Mouse (Mus musculus) embryonic stem cell, embryonic (primary cell): ENCODE data around the gene Fam19a5.

Source experiments
- CTCF ChIA-PET, 4 experiments: fragments of 300-600 bp in 2 of 4; fragments of 350-600 bp in 2 of 4; sonication (Branson Sonifier 250); formaldehyde crosslinking; loops; one replicate each; lab custom pipeline; 2022; ENCODE audit warnings: inconsistent platforms in 2 of 4; lab: Charles Lee
- POLR2A ChIA-PET, 4 experiments: fragments of 300-600 bp in 2 of 4; fragments of 350-600 bp in 2 of 4; sonication (Branson Sonifier 250); formaldehyde crosslinking; loops; one replicate each; lab custom pipeline; 2022; ENCODE audit warnings: antibody characterized with exemption in 4 of 4, inconsistent platforms in 1 of 4; lab: Charles Lee

Fam19a5 gene

DNA sequence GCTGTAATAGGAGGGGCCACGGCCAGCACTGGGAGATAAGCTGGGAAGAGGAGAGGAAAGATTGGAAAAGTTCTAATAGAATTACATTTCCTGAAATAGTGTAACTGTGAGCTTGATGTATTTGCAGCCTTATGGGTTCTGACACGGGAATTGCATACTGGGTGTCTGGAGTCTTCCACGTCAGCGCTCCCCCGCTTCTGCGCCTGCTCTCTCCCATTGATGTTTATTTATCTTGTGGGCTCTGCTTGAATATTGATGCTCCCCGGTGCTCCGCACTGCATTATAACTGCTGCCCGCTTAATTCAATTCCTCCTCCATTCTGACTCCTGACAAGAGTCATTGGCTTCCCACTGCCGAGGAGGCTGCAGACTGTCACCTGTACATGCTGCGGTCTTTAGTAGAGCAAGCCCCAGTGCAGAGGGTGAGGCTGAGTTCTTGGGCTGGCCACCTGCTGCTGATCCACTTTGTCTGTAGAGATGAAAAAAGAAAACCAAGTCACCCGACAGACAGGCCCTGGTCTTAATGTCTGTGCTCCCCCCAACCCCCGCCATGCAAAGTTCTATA is 153.4 kb downstream of the Fam19a5 start:
- CTCF ChIA-PET: no interaction called here
- POLR2A ChIA-PET: no interaction called here

DNA sequence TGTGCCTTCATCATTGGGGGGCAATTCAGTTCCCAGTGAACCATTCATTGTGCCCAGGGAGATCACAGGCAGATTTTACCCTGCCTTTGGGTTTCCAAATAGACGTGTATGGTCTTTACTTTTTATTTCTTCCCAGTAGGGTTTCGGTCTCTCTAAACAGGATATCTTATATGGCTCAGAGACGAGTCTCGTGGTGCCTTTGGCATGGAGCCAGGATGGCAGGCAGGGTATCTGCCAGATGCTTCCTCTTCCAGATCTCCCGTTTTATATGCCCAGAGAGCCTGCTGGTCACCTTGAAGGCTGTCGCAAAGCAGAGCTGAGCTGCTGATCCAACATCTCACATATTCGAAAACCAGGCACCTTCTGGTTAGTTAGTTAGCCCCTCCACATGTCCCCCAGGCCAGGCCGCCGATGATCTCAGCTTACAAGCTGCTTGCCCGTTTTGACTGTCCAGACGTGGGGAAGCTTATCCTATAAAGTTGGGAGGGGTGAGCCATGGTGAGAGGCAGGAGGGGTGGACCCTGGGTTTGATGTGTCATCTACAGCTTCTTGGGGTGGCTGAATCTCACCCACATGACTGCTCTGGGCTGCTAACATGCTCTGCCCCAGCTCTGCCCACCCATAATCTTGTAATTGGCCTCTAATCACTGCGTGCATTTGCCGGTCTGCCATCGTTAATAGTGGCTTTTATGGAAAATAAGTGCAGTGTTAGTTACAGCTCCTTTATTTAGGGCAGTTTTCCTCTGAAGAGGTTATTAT is 154.6 kb downstream of the Fam19a5 start:
- ChIA-PET POLR2A (no interaction called here), CTCF (no interaction called here)

DNA sequence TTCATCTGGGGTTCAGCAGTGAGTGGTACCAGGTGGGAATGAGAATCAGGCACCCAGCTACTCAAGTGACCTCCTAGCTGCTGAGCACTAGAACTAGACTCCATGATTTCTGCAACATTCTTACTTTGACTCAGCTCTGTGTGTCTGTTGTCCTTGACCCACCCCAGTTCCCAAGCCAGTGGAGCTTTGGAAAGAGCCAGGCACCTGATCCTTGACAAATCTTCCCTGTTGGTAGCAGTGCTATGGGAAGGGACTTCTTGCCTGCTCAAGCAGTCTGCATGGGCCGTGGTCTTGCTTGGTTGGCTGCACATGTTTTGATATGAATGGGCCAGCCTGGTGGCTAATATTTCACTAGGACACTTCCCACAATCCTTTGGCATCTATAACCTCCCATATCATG is 158.7 kb downstream of the Fam19a5 start:
- CTCF ChIA-PET: no interaction called here

DNA sequence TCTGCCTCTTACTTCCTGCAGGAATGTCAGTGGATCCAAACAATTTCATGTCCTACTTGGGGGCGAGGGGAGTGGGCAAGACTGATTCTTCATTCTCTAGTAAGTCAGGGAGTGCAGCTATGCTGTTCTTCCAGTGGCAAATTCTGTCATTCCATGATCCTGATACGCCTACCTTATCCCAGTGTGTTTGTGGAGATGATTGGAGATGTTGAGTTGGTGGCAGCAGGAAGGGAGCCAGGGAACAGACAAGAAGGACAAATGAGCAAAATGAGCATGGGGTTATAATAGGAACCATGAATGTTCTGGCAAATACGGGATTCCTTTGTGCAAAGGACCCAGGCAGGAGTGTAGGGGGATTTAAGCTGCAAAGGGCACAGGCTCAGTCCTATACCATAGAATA is 159.2 kb downstream of the Fam19a5 start:
- POLR2A ChIA-PET: interaction anchor here in 1 of 4 experiments (0.7 kb wide), 1 partner anchor 9 kb away, joined by 3 read pairs; no protein-coding TSS in a partner anchor
- CTCF ChIA-PET: no interaction called here

More for the DNA sequence above, 158.7 kb downstream of the Fam19a5 start:
- POLR2A ChIA-PET: no interaction called here

DNA sequence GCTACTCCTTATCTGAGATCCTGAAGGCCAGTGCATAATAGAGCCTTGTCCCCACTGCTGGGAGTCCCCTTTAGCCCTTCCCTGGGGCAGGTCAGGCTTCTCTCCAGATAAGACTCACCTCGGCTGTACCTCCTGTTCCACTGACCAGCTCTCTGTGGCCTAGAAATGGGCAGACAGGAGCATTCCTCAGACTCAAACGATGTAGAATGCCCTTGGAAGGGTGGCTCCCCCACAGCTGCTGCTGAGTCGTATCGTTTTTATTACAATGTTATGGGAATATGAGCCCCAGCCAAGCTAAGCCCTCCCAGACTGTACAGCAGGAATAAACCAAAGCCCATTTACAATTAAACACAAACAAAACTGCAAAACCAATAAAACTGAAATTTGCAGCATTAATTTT is 167.7 kb downstream of the Fam19a5 start:
- ChIA-PET POLR2A (no interaction called here), CTCF (no interaction called here)

DNA sequence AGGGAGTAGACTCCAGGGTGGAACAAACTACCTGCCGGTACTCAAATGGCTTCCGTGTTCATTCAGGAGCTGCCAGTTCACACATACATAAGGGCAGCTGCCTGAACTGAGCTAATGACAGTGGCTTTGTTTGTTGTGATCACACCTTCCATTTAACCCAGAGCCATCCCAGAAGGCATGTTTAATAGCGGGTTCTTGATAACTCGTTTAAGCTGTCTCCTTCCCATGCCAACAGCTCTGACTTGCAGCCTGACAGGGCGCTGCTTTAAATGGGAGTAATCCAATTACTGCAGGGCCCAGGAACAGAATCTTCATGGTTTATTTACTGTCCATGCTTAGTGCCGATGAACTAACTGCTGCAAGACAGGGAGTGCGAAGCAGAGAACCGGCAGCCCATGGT is 168.1 kb downstream of the Fam19a5 start:
- ChIA-PET CTCF (no interaction called here), POLR2A (no interaction called here)

DNA sequence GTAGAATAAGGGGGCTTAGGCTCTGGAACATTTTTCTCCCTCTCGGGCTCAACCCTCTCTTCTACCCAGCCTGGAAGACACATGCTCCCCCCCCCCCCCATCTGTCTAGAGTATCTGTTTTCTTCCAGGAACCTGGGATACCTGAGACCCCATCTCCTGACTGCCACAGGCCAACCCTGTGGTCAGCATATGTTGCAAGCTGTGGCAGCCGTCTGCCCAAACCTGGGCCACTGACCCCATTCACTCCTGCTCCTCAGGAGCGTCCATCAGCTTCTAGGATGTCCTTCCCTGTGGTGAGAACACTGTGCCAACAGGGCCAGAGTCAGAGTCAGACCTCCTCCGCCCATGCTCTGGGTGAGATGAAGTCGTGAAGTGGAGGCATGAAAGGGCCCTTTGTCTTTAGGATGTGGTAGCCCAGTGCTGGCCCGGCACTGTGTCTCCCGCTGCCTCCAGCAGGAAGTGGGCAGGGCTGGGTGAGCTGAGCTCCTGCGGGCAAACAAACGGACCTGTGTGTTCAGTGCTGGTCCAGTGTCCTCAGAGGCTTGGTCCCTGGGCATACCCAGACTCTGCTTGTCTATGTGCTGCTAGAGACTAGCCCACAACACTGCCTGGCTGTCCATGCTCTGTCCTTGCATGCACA is 171.1 kb downstream of the Fam19a5 start:
- CTCF ChIA-PET: no interaction called here
- POLR2A ChIA-PET: no interaction called here

DNA sequence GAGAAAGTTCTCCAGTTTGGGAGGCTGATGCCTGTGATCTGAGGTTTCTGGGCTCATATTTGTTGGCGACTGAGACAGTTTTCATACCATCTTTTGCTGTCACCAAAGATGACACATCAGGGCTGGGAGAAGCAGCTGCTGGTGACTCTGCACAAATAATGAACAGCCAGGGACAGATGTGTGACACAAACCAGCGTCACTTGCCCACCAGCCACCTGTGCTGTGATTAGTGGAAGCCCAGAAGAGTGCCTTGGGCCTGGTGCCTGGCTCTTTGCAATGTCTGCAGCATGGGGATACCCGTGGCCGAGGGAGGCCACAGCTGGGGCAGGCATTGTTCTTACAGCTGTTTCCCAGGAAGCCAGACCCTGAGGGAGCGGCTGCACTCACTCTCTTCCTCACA is 173.0 kb downstream of the Fam19a5 start:
- ChIA-PET POLR2A (no interaction called here), CTCF (no interaction called here)

DNA sequence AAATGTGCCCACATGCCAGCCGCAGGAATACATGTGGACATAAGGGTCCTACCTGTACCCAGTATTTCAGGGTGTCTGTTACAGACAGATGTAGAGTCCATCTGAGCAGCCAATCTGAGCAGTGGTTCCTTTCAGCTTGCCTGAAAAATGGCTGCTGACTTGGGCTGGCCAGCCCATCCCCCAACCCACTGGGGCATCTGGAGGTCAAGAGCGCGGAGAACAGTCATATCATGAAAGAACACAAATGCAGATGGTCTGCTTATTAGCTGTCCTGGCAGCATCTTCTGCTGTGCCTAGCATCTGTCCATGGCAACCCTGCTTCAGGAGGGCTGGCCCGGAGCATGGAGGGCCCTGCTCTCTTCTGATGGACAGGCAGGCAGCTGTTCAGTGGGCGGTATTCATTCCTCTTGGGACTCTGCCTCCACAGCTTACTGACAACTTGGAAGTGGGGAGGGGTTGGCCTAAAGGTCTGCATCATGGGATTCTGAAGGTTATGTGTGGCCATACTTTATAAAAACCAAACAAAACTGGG is 179.4 kb downstream of the Fam19a5 start:
- ChIA-PET POLR2A (no interaction called here), CTCF (no interaction called here)

DNA sequence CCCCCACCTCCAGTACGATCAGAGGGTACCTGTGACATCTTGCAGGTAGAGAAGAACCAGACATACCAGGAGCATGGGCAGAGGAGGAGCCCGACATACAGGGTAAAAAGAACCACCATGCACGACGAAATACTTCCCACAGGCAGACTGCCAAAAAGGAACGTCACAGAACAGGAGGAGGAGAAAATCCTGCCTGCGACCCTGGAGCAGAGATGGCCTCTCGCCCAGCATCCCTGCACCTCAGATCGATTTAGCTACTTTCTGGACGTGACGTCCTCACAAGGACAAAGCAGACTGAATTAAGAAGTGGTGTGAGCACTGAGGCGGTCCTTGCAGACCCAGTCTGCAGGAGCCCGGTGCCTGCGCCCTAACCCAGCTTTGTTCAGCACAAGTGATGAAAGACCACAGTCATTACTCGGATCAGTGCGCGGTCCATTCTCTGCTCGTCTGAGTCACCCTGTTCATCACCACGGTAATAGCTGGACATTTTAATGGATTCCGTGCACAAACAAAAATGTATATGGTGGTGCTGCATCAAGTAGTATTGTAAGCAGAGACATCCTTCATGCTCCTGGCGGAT is 182.6 kb downstream of the Fam19a5 start:
- CTCF ChIA-PET: no interaction called here
- POLR2A ChIA-PET: no interaction called here

DNA sequence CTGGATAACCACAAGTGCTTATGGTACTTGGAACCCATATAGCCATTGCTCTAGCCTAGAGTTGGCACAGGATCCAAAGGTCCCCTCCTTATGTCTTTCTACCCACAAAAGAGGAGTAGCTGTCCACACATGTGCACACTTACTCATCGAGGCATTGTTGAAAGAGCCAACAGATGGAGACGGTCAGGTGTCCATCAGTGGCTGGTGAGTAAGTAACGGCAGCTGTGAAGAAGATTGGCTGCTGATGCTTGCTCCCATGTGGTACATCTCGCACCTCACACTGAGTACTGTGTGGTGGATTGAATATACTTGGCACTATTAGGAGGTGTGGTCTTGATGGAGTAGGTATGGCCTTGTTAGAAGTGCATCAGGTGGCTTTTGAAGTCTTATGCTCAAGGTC is 192.2 kb downstream of the Fam19a5 start:
- CTCF ChIA-PET: no interaction called here
- POLR2A ChIA-PET: no interaction called here

DNA sequence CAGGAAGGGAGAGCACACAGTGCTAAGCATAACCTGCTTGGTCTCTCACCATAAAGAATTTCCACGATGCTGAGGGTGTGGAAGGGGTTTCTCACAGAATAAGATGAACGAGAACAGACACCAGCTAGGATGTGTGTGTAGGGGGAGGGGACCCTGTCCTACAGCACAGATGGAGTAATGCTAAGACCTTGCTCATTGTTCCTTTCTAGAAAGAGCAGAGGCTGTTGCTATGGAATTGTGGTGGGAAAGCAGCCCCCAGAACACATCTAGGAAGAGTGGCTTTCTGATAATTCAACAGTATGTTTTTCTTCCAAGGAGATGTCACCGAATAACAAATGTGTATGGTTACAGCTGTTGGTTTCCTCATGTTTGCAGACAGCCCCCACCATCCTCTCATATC is 211.4 kb downstream of the Fam19a5 start:
- ChIA-PET CTCF (no interaction called here), POLR2A (interaction anchor here in 1 of 4 experiments (0.9 kb wide), 1 partner anchor 21 kb away, joined by 3 read pairs; no protein-coding TSS in a partner anchor)

DNA sequence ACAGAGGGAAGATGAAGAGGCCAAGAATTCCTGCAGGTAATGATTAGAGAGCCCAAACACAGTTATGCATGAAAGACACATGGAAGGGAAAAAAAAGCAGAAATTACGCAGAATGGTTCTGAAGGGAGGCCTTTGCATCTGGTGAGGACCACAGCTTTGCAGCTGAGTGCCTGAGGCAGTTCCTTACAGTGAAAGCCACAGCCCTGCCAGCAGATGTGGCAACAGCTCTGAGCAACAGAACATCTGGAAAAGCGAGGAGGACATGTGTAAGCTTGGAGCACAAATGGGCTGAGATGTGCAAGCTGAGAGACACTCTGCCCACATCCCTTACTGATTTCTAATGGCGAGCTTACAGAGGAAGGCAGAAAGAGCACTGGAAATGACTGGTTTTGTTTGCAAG is 221.8 kb downstream of the Fam19a5 start:
- POLR2A ChIA-PET: interaction anchor here in 1 of 4 experiments (0.5 kb wide), 1 partner anchor 1194 kb away, joined by 3 read pairs; no protein-coding TSS in a partner anchor

DNA sequence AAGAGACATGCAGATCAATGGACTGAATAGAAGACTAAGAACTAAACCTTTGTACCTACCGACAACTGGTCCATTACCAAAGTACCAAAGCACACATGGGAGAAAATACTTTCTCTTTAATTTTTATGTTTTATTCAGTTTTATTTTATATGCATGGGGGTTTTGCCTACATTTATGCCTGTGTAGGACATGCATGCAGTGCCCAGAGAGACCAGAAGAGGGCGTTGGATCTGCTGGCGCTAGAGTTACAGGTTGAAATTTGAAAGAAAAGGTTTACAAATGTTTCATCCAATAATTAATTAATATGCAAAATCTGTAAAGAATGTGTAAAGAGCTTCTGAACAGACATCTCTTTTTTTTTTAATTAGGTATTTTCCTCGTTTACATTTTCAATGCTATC is 229.9 kb downstream of the Fam19a5 start:
- ChIA-PET POLR2A (no interaction called here), CTCF (no interaction called here)

More for the DNA sequence above, 221.8 kb downstream of the Fam19a5 start:
- CTCF ChIA-PET: interaction anchor here in 1 of 4 experiments (0.6 kb wide), 1 partner anchor 282 kb away, joined by 3 read pairs; no protein-coding TSS in a partner anchor

DNA sequence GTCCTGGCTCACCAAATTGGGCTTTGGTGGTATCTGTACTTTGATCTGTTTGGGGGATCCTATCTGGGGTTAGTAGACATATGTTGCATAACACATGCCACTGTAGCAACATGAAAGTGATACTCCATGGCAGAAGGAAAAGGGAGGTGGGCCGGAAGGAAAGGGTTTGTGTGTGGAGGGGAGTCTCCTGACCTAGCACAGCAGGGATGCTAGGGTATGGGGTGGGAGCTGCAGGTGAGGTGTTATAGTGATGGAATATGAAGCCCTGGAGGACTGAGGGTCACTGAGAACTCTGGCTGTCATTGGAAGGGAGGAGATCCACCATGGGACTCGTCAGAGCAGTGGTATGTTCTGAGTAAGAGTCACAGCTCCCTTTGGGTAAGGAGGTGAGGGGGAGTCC is 239.2 kb downstream of the Fam19a5 start:
- ChIA-PET POLR2A (no interaction called here), CTCF (no interaction called here)

DNA sequence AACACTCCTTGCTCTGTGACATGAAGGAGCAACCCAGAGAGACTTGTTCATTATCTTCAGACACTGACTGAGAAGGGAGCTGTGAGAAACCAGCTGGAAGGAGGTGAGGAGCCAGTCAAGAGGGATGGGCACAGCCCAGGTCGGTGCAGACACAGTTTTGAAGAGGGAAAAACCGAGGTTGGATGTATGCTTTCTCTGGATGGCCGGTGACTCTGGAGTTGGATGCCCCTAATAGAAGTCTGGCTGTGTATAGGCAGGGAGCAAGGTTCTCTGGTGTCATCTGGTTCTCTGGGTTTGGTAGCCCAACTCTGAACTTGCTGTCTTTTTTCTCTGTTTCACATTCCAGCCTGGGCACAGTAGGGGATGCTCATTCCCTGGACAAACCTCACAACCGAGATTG is 245.6 kb downstream of the Fam19a5 start:
- ChIA-PET POLR2A (no interaction called here), CTCF (interaction anchor here in 1 of 4 experiments (0.5 kb wide), 1 partner anchor 965 kb away, joined by 3 read pairs; no protein-coding TSS in a partner anchor)

DNA sequence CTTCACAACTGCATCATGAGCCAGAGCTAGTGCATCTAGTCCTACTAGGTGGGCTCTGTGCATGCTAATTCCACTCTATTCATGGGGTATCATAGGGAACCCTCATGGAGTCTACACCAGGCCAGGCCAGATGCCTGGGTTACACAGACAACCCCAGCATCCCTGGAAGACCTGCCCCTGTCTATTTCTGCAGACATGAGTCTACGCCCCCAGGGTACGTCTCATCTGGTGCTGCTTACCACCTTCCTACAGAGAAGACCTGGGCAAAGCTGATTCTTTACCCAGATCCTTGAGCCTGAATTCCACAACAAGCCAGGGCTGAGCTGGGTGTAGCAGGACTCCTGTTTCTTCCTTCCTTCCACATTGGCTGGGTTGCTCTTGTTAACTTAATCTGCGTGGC is 249.6 kb downstream of the Fam19a5 start:
- ChIA-PET POLR2A (interaction anchor here in 1 of 4 experiments (0.6 kb wide), 1 partner anchor 73 kb away, joined by 3 read pairs; no protein-coding TSS in a partner anchor), CTCF (interaction anchor here in 1 of 4 experiments (0.7 kb wide), 1 partner anchor 456 kb away, joined by 5 read pairs; no protein-coding TSS in a partner anchor)

DNA sequence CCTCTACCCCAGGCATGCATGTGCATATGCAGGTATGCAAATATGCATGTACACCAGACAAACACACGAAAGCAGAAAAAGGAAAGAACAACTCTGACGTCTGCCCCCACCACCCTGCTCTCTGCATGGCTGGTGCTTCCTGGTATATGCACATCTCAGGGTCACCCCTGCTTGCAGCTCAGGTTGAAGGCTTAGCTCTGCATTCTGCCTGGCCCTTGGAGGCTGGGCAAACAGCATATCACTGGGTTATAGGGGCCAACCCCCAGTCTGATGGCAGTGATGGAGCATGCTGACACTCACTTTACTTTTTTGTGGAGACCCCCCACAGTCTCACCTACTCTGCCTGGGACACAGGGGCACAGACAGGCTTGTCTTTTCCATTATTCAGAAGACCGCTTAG is 252.5 kb downstream of the Fam19a5 start:
- CTCF ChIA-PET: no interaction called here

More for the DNA sequence above, 252.5 kb downstream of the Fam19a5 start:
- POLR2A ChIA-PET: no interaction called here
